Mouse (Mus musculus) thymus, adult 2 months (tissue): ENCODE results near the gene Atox1. TPM values are rescaled to one million over a fixed set of nuclear protein-coding genes. Genes with fewer than 3 reads are reported as not detected.

Source experiments
- DNase-seq: peaks from one replicate; pipeline ENCODE4 v3.0.0; 2021
- H3K27ac ChIP-seq: fragments of 200-500 bp; 2 replicates; pipeline ENCODE4 v1.5.1; 2012; ENCODE audit warnings: low read length, control low read depth; ENCODE audit not compliant: control insufficient read depth, insufficient read depth
- H3K27me3 ChIP-seq: fragments of 200-500 bp; 2 replicates; pipeline ENCODE4 v1.6.1; 2012; ENCODE audit warnings: mild to moderate bottlenecking, low read length, moderate library complexity, mixed read lengths; ENCODE audit not compliant: control insufficient read depth, insufficient read depth
- H3K36me3 ChIP-seq: fragments of 200-500 bp; 2 replicates; pipeline ENCODE4 v1.6.1; 2012; ENCODE audit warnings: mild to moderate bottlenecking, low read length, moderate library complexity; ENCODE audit not compliant: control insufficient read depth, insufficient read depth
- H3K4me1 ChIP-seq: fragments of 200-500 bp; replicated peaks from 2 replicates; pipeline ENCODE4 v1.6.1; 2012; ENCODE audit warnings: low read length; ENCODE audit not compliant: control insufficient read depth, insufficient read depth
- H3K4me3 ChIP-seq: fragments of 200-500 bp; 2 replicates; pipeline ENCODE4 v1.5.1; 2012; ENCODE audit warnings: mild to moderate bottlenecking, low read length, control low read depth, moderate library complexity; ENCODE audit not compliant: control insufficient read depth, insufficient read depth
- CTCF ChIP-seq: fragments of 200-500 bp; IDR thresholded peaks from 2 replicates; pipeline ENCODE4 v1.5.1; 2012; ENCODE audit warnings: mild to moderate bottlenecking, control low read depth, low read length, moderate library complexity, borderline replicate concordance; ENCODE audit not compliant: control insufficient read depth, poor library complexity, insufficient read depth; ENCODE audit errors: extremely low read depth
- POLR2A ChIP-seq: fragments of 200-500 bp; IDR thresholded peaks from 2 replicates; pipeline ENCODE4 v1.6.1; 2012; ENCODE audit warnings: mild to moderate bottlenecking, low read length, control low read depth, moderate library complexity; ENCODE audit not compliant: control insufficient read depth, poor library complexity, insufficient read depth; ENCODE audit errors: extremely low read depth
- whole genome bisulfite sequencing: fragments of 180-500 bp; shearing (Covaris S2); methylation state at CpG from one replicate; pipeline ENCODE4 v1.1.7; 2018; 5-methylcytosine and 5-hydroxymethylcytosine counted together
- polyA plus RNA-seq: library from polyadenylated mRNA; depleted of rRNA; stranded (reverse); fragments of >200 nt; gene quantifications from 2 replicates; pipeline ENCODE4 v1.2.3, GENCODE M21; 2012

The Atox1 gene
- polyA plus RNA-seq, 1 experiment = 432 TPM

DNA sequence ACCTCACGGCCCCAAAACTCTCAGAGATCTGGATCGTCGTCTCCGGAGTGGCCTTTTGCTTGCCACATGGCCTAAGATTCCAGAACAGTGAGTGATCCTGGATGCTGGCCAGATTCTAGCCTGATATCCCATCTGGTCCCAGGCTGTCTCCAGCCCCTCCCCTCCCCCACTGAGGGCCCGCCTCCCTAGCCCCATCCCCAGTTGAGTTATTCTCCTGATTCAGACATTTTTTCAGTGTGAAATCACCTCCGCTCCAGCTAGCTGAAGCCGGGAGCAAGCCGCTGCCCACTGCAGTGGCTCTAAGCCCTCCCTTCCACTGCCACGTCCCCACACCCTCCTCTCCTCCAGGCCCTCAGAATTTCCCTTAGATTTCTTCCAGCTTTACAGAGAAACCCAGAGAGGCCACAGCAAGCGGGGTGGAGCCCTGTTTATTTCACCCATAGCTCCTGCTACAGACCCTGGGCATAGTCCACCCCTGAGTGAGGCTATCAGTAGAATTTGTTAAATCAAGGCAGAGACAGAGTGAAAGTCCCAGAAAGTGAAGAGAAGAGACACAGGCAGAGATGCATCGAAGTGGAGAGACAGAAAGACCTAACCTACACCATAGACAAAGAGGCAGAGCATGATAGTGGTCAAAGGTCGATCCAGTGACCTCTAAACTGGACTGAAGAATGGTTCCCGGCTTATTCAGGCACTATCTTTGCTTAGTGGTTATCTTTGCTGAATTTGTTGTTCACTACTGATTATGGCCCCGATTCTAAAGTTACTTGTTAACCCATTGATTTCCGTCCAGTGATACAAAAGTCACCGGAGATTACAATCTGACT lies 32.6 kb downstream of the Atox1 start:
- DNase-seq = no peak
- Histone ChIP-seq H3K4me3 (no peak overlapping the region), H3K4me1 (no peaks in the 10 kb centered on the region; the same call in 1 of the 2 replicates), H3K36me3 (no peaks in the 10 kb centered on the region), H3K27me3 (no peaks in the 10 kb centered on the region), H3K27ac (no peak overlapping the region)
- WGBS = 77% methylated on average over 16 of the region's 16 CpGs
- TF ChIP-seq POLR2A = no peak

DNA sequence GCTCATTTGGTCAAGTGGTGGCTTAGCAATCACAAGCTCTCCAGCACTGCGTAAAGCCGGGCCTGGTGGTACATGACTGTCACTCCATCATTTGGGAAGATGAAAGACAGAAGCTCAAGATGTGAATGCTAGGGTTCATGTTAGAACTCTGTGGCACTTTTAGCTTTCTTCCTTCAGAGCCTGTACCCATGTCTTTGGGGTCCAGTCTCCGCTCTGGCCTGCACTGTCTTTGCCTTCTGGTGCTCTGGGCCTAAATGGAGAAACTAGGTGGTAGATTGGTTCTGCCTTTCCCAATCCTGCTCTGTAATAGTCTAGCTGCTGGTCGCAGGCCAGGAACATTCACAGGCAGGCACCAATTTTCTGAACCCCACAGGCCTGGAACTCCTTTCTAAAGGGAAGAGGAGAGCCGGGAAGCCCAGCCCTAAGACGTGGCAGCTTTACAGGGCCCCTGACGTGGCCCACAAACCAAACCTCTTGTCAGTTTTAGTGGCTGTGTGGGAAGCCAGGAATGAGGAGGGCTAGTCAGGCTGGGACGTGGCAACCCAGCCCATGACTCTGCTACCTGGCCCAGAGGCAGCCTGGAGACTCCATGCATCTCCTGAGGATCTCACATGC lies 36.2 kb downstream of the Atox1 start:
- 91% methylated on average over 8 of the region's 8 CpGs for WGBS
- no peak for DNase-seq
- Histone ChIP-seq H3K27me3 (no peaks in the 10 kb centered on the region), H3K27ac (no peak overlapping the region), H3K36me3 (no peaks in the 10 kb centered on the region), H3K4me3 (no peak overlapping the region), H3K4me1 (no peaks in the 10 kb centered on the region; the same call in 1 of the 2 replicates)
- TF ChIP-seq POLR2A (no peak), CTCF (no peak)

DNA sequence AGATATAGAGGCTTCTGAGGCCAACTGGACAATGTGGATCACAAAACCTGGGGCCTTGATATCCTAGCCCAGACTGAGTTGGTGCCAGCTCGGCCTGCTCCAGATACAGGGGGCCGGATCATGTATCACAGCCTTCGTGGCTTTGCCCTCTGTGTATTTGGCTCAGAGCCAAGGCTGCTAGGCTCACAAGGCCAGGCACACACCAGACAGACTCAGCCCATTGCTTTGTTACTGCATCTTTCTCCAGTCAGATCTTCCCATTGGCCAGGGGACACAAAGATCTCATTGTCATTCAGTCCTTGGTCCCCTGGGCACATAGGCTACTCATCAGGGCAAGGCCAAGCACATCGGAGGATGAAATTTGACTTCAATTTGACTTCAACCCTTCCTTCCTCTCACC lies 37.3 kb downstream of the Atox1 start:
- 48% methylated on average over 4 of the region's 4 CpGs for WGBS
- Histone ChIP-seq H3K27me3 (no peaks in the 10 kb centered on the region), H3K27ac (no peak overlapping the region), H3K4me1 (no peaks in the 10 kb centered on the region; the same call in 1 of the 2 replicates), H3K36me3 (no peaks in the 10 kb centered on the region), H3K4me3 (no peak overlapping the region)
- TF ChIP-seq POLR2A (no peak), CTCF (no peak)
- no peak for DNase-seq

DNA sequence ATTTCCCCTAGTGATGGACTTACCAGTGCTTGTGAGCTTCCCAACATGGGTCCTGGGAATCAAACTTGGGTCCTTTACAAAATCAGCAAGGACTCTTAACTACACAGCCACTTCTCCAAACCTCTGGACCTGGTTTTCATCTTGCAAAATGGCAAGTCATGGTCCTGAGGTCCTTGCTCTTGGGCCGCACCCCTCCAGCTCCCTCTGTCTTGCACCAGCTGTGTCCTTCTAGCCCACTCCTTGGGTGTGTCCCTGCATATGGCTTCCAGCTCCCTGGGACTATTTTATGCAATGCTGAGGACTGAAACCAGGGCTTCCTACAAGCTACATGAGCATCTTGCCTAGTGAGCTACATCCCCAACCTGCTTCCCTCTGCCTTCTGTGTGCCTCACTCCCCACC lies 38.1 kb downstream of the Atox1 start, which contains the start of gene Sparc:
Gene Sparc, minus strand, starts transcription at position 206 of the 400 bp plus-strand sequence.
- Histone ChIP-seq H3K4me3 (no peak within 1 kb of the TSS), H3K36me3 (no peaks in the 10 kb centered on the region), H3K4me1 (no peaks in the 10 kb centered on the region; the same call in 1 of the 2 replicates), H3K27ac (no peak within 1 kb of the TSS), H3K27me3 (no peaks in the 10 kb centered on the region)
- no peak for DNase-seq
- no peak for TF ChIP-seq POLR2A
- no peak for TF ChIP-seq CTCF
- WGBS = 100% methylated on average over 1 of the region's 1 CpGs

DNA sequence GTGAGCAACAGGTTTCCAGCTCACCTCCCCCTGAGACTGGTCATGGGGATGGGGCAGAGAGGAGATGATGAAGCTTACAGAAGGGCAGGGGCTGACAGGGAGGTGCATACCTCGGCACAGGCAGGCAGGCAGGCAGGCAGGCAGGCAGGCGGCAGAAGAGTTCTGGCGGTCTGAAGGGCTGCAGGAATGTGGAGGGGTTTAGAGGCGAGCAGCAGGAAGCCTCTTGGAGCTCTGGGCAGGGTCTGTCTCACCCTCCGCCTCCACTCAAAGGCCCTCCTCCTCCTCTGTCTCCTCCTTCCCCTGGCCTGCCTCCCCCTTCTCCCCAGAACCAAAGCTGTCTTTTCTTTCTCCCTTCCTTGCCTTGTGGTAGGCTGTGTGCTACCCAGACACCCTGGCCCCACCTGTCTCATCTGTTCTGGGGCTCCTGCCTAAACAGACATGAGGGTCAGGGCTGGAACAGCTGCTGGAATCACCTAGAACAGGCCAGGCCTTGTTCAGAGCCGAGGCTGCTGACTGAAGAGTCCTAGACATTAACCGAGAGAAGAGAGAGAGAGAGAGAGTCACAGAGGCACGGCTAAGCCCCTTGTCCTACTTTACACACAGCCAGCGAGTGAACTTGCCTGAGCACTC lies 41.2 kb downstream of the Atox1 start:
- DNase-seq = no peak
- TF ChIP-seq CTCF (no peak), POLR2A (no peak)
- no peaks in the 10 kb centered on the region for H3K27me3 ChIP-seq
- WGBS = 57% methylated on average over 9 of the region's 9 CpGs
- peak overlapping the region; percentile 1; the same call in 1 of the 2 replicates for H3K4me3 ChIP-seq
- H3K36me3 ChIP-seq = no peaks in the 10 kb centered on the region
- peaks cover 2% of the 10 kb centered on the region; the same call in 1 of the 2 replicates for H3K4me1 ChIP-seq
- no peak overlapping the region for H3K27ac ChIP-seq

DNA sequence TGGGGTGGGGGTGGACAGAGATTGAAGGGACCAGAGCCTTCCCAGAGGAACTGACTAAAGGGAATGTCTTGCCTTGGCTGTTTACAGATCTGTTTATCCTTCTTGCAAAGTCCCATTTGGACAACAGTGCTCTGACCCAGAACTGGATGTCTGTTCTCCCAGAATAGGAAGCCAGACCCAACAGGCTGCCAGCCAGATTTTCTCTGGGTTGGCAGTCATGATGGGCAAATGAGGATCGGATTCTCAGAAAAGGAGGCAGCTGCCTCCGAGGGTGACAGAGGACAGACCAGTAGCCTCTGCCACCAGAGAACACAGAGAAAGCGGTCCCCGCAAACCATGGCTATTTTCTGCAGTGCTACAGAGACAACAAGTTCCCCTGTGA lies 41.8 kb downstream of the Atox1 start:
- H3K36me3 ChIP-seq = no peaks in the 10 kb centered on the region
- H3K4me3 ChIP-seq = peak overlapping the region; percentile 1; the same call in 1 of the 2 replicates
- DNase-seq = no peak
- 78% methylated on average over 4 of the region's 4 CpGs for WGBS
- no peaks in the 10 kb centered on the region for H3K27me3 ChIP-seq
- H3K4me1 ChIP-seq = 0 out of 2 replicates have a peak, but pooled peaks cover 2% of the 10 kb centered on the region
- TF ChIP-seq POLR2A (no peak), CTCF (no peak)
- 0 out of 2 replicates have a peak overlapping the region, but pooled peaks have one; percentile 29 for H3K27ac ChIP-seq
